Mouse (Mus musculus): ENCODE data around the gene Cacna1e. TPM values are rescaled to one million over a fixed set of nuclear protein-coding genes. Genes with fewer than 3 reads are reported as not detected.

Gene Cacna1e
- polyA plus RNA-seq, 1 experiment from 2014 or later = 35.1 TPM

GRCm38 (mm10) chr1:154474156-154474555, 410.1 kb downstream of the Cacna1e start:
- Histone ChIP-seq H3K9ac (replicated peaks; ENCODE audit: low read depth, low read length) (no peak overlapping the region), H3K27me3 (ENCODE audit: control insufficient read depth, insufficient read depth, low read length) (no peaks in the 10 kb centered on the region), H3K9me3 (ENCODE audit: control insufficient read depth, low read length) (no peaks in the 10 kb centered on the region), H3K4me2 (ENCODE audit: low read depth, low read length) (no peak overlapping the region), H3K27ac (ENCODE audit: low read depth, low read length) (no peak overlapping the region), H3K36me3 (ENCODE audit: control insufficient read depth, insufficient read depth, low read length) (no peaks in the 10 kb centered on the region), H3K4me1 (ENCODE audit: control insufficient read depth, insufficient read depth, low read length) (no peaks in the 10 kb centered on the region), H3K4me3 (ENCODE audit: low read depth, low read length) (no peak overlapping the region)
- WGBS = 74% methylated on average over 4 of the region's 4 CpGs
- no peak for ATAC-seq (ENCODE audit: low read depth)

- H3K27me3 ChIP-seq (ENCODE audit: control insufficient read depth, insufficient read depth, low read length) = no peaks in the 10 kb centered on the region
- ATAC-seq (ENCODE audit: low read depth) = no peak
- no peak overlapping the region for H3K9ac ChIP-seq (replicated peaks; ENCODE audit: low read depth, low read length)
- no peak overlapping the region for H3K27ac ChIP-seq (ENCODE audit: low read depth, low read length)
- H3K4me1 ChIP-seq (ENCODE audit: control insufficient read depth, insufficient read depth, low read length) = no peaks in the 10 kb centered on the region
- H3K36me3 ChIP-seq (ENCODE audit: control insufficient read depth, insufficient read depth, low read length) = 0 out of 2 replicates have a peak, but pooled peaks cover 5% of the 10 kb centered on the region
- H3K4me2 ChIP-seq (ENCODE audit: low read depth, low read length) = no peak overlapping the region
- H3K9me3 ChIP-seq (ENCODE audit: control insufficient read depth, low read length) = no peaks in the 10 kb centered on the region
- no peak overlapping the region for H3K4me3 ChIP-seq (ENCODE audit: low read depth, low read length)
- 87% methylated on average over 3 of the region's 3 CpGs for WGBS
These were observed 417.0 kb downstream of the Cacna1e start for GRCm38 (mm10) chr1:154467265-154467664.

GRCm38 (mm10) chr1:154461521-154461920, 422.8 kb downstream of the Cacna1e start:
- no peak for ATAC-seq (ENCODE audit: low read depth)
- H3K4me1 ChIP-seq (ENCODE audit: control insufficient read depth, insufficient read depth, low read length) = no peaks in the 10 kb centered on the region

GRCm38 (mm10) chr1:154460067-154460466, 424.2 kb downstream of the Cacna1e start:
- Histone ChIP-seq H3K4me1 (ENCODE audit: control insufficient read depth, insufficient read depth, low read length) (no peaks in the 10 kb centered on the region), H3K27me3 (ENCODE audit: control insufficient read depth, insufficient read depth, low read length) (no peaks in the 10 kb centered on the region), H3K4me3 (ENCODE audit: low read depth, low read length) (no peak overlapping the region), H3K9ac (replicated peaks; ENCODE audit: low read depth, low read length) (no peak overlapping the region), H3K27ac (ENCODE audit: low read depth, low read length) (no peak overlapping the region), H3K9me3 (ENCODE audit: control insufficient read depth, low read length) (no peaks in the 10 kb centered on the region), H3K4me2 (ENCODE audit: low read depth, low read length) (no peak overlapping the region), H3K36me3 (ENCODE audit: control insufficient read depth, insufficient read depth, low read length) (0 out of 2 replicates have a peak, but pooled peaks cover 5% of the 10 kb centered on the region)
- WGBS = 89% methylated on average over 7 of the region's 7 CpGs
- ATAC-seq (ENCODE audit: low read depth) = no peak

More at GRCm38 (mm10) chr1:154461521-154461920, 422.8 kb downstream of the Cacna1e start:
- Histone ChIP-seq H3K27me3 (ENCODE audit: control insufficient read depth, insufficient read depth, low read length) (no peaks in the 10 kb centered on the region), H3K9me3 (ENCODE audit: control insufficient read depth, low read length) (no peaks in the 10 kb centered on the region), H3K9ac (replicated peaks; ENCODE audit: low read depth, low read length) (no peak overlapping the region), H3K4me2 (ENCODE audit: low read depth, low read length) (no peak overlapping the region), H3K36me3 (ENCODE audit: control insufficient read depth, insufficient read depth, low read length) (0 out of 2 replicates have a peak, but pooled peaks cover 5% of the 10 kb centered on the region), H3K4me3 (ENCODE audit: low read depth, low read length) (no peak overlapping the region), H3K27ac (ENCODE audit: low read depth, low read length) (no peak overlapping the region)
- 84% methylated on average over 5 of the region's 5 CpGs for WGBS

GRCm38 (mm10) chr1:154458601-154459000, 425.7 kb downstream of the Cacna1e start:
- Histone ChIP-seq H3K27me3 (ENCODE audit: control insufficient read depth, insufficient read depth, low read length) (no peaks in the 10 kb centered on the region), H3K4me2 (ENCODE audit: low read depth, low read length) (no peak overlapping the region), H3K9ac (replicated peaks; ENCODE audit: low read depth, low read length) (no peak overlapping the region), H3K9me3 (ENCODE audit: control insufficient read depth, low read length) (no peaks in the 10 kb centered on the region), H3K27ac (ENCODE audit: low read depth, low read length) (no peak overlapping the region), H3K4me1 (ENCODE audit: control insufficient read depth, insufficient read depth, low read length) (no peaks in the 10 kb centered on the region), H3K36me3 (ENCODE audit: control insufficient read depth, insufficient read depth, low read length) (0 out of 2 replicates have a peak, but pooled peaks cover 5% of the 10 kb centered on the region), H3K4me3 (ENCODE audit: low read depth, low read length) (no peak overlapping the region)
- no peak for ATAC-seq (ENCODE audit: low read depth)
- WGBS = 90% methylated on average over 2 of the region's 2 CpGs

GRCm38 (mm10) chr1:154450799-154451198, 433.5 kb downstream of the Cacna1e start:
- H3K9ac ChIP-seq (replicated peaks; ENCODE audit: low read depth, low read length) = no peak overlapping the region
- H3K4me1 ChIP-seq (ENCODE audit: control insufficient read depth, insufficient read depth, low read length) = no peaks in the 10 kb centered on the region
- H3K27me3 ChIP-seq (ENCODE audit: control insufficient read depth, insufficient read depth, low read length) = no peaks in the 10 kb centered on the region
- H3K9me3 ChIP-seq (ENCODE audit: control insufficient read depth, low read length) = no peaks in the 10 kb centered on the region
- H3K27ac ChIP-seq (ENCODE audit: low read depth, low read length) = no peak overlapping the region
- H3K4me2 ChIP-seq (ENCODE audit: low read depth, low read length) = no peak overlapping the region
- no peak overlapping the region for H3K4me3 ChIP-seq (ENCODE audit: low read depth, low read length)
- no peaks in the 10 kb centered on the region for H3K36me3 ChIP-seq (ENCODE audit: control insufficient read depth, insufficient read depth, low read length)
- WGBS = 91% methylated on average over 3 of the region's 3 CpGs
- ATAC-seq (ENCODE audit: low read depth) = no peak

GRCm38 (mm10) chr1:154446456-154446855, 437.8 kb downstream of the Cacna1e start:
- H3K27me3 ChIP-seq (ENCODE audit: control insufficient read depth, insufficient read depth, low read length) = no peaks in the 10 kb centered on the region

GRCm38 (mm10) chr1:154433520-154433919, 450.8 kb downstream of the Cacna1e start:
- Histone ChIP-seq H3K36me3 (ENCODE audit: control insufficient read depth, insufficient read depth, low read length) (0 out of 2 replicates have a peak, but pooled peaks cover 4% of the 10 kb centered on the region), H3K9me3 (ENCODE audit: control insufficient read depth, low read length) (no peaks in the 10 kb centered on the region), H3K9ac (replicated peaks; ENCODE audit: low read depth, low read length) (no peak overlapping the region), H3K4me2 (ENCODE audit: low read depth, low read length) (no peak overlapping the region), H3K27ac (ENCODE audit: low read depth, low read length) (no peak overlapping the region), H3K4me1 (ENCODE audit: control insufficient read depth, insufficient read depth, low read length) (no peaks in the 10 kb centered on the region), H3K27me3 (ENCODE audit: control insufficient read depth, insufficient read depth, low read length) (no peaks in the 10 kb centered on the region), H3K4me3 (ENCODE audit: low read depth, low read length) (no peak overlapping the region)
- 96% methylated on average over 1 of the region's 1 CpGs for WGBS
- ATAC-seq (ENCODE audit: low read depth) = no peak

More at GRCm38 (mm10) chr1:154446456-154446855, 437.8 kb downstream of the Cacna1e start:
- Histone ChIP-seq H3K9ac (replicated peaks; ENCODE audit: low read depth, low read length) (no peak overlapping the region), H3K4me3 (ENCODE audit: low read depth, low read length) (no peak overlapping the region), H3K9me3 (ENCODE audit: control insufficient read depth, low read length) (no peaks in the 10 kb centered on the region), H3K36me3 (ENCODE audit: control insufficient read depth, insufficient read depth, low read length) (no peaks in the 10 kb centered on the region; the same call in 1 of the 2 replicates), H3K4me2 (ENCODE audit: low read depth, low read length) (no peak overlapping the region), H3K4me1 (ENCODE audit: control insufficient read depth, insufficient read depth, low read length) (no peaks in the 10 kb centered on the region), H3K27ac (ENCODE audit: low read depth, low read length) (no peak overlapping the region)
- ATAC-seq (ENCODE audit: low read depth) = no peak
- WGBS = 52% methylated on average over 3 of the region's 3 CpGs

GRCm38 (mm10) chr1:154433112-154433511, 451.2 kb downstream of the Cacna1e start:
- no peak overlapping the region for H3K9ac ChIP-seq (replicated peaks; ENCODE audit: low read depth, low read length)
- no peak overlapping the region for H3K27ac ChIP-seq (ENCODE audit: low read depth, low read length)
- WGBS = 88% methylated on average over 1 of the region's 1 CpGs
- H3K4me3 ChIP-seq (ENCODE audit: low read depth, low read length) = no peak overlapping the region
- 0 out of 2 replicates have a peak, but pooled peaks cover 4% of the 10 kb centered on the region for H3K36me3 ChIP-seq (ENCODE audit: control insufficient read depth, insufficient read depth, low read length)
- no peak for ATAC-seq (ENCODE audit: low read depth)
- H3K27me3 ChIP-seq (ENCODE audit: control insufficient read depth, insufficient read depth, low read length) = no peaks in the 10 kb centered on the region
- no peak overlapping the region for H3K4me2 ChIP-seq (ENCODE audit: low read depth, low read length)
- H3K9me3 ChIP-seq (ENCODE audit: control insufficient read depth, low read length) = no peaks in the 10 kb centered on the region
- no peaks in the 10 kb centered on the region for H3K4me1 ChIP-seq (ENCODE audit: control insufficient read depth, insufficient read depth, low read length)

All from neural tube, embryonic 14.5 days (tissue).